Mouse (Mus musculus): ENCODE results near the gene Mark4. TPM values are rescaled to one million over a fixed set of nuclear protein-coding genes. Genes with fewer than 3 reads are reported as not detected.
A peak's percentile ranks its signal among the peaks of the same experiment; 100 is the strongest.

Mark4 gene
- polyA plus RNA-seq, 1 experiment from 2014 or later = 7.9 TPM

GRCm38 (mm10) chr7:19467638-19468037 is 9.0 kb upstream of the Mark4 start:
- WGBS = 35% methylated on average over 6 of the region's 6 CpGs
- H3K27me3 ChIP-seq (ENCODE audit: insufficient read depth, low read length) = peaks cover 8% of the 10 kb centered on the region

DNA sequence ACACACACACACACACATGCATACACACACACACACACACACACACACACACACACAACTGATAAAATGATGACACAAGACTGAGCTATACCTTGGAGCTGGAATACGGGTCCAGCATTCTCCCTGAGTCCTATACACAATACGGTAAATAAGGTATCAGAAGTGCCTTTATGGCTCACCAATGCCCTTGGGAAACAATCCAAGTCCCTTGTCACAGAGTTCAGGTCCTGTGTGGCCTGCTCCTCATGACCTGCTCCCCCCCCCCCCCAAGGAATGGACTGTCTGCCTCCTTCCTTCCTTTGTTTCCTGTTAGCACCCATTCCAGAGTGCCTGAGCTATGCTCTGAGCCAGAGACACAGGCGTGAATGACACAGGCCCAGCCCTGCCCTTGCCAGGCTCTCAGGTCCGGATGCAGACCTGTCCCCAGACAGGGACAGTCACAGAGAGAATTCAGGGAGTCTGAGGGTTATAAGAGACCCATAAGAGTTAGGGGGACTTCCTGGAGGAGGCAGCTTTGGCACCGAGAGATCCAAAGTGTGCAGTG is 8.1 kb upstream of the Mark4 start:
- peaks cover 8% of the 10 kb centered on the region for H3K27me3 ChIP-seq (ENCODE audit: insufficient read depth, low read length)
- TF ChIP-seq CTCF (IDR thresholded peaks at IDR 0.05; ENCODE audit: low read depth) = no peak
- no peak overlapping the region for H3K4me2 ChIP-seq (ENCODE audit: low read length)
- H3K4me3 ChIP-seq (replicated peaks; ENCODE audit: low read depth, low read length) = no peak overlapping the region
- DNase-seq (ENCODE audit: low spot score) = no peak
- no peak overlapping the region for H3K27ac ChIP-seq
- 65% methylated on average over 5 of the region's 5 CpGs for whole genome bisulfite sequencing
- H3K9me3 ChIP-seq (replicated peaks; ENCODE audit: low read length) = no peaks in the 10 kb centered on the region
- no peaks in the 10 kb centered on the region for H3K4me1 ChIP-seq (replicated peaks; ENCODE audit: insufficient read depth, low read length)
- H3K9ac ChIP-seq (ENCODE audit: low read depth, low read length) = no peak overlapping the region
- no peak for ATAC-seq (replicated peaks; ENCODE audit: low FRiP score, low read depth)
- H3K36me3 ChIP-seq (ENCODE audit: insufficient read depth, low read length) = no peaks in the 10 kb centered on the region

More at GRCm38 (mm10) chr7:19467638-19468037, 9.0 kb upstream of the Mark4 start:
- Histone ChIP-seq H3K4me2 (ENCODE audit: low read length) (no peak overlapping the region), H3K9me3 (replicated peaks; ENCODE audit: low read length) (no peaks in the 10 kb centered on the region), H3K9ac (ENCODE audit: low read depth, low read length) (no peak overlapping the region), H3K27ac (no peak overlapping the region), H3K4me3 (replicated peaks; ENCODE audit: low read depth, low read length) (no peak overlapping the region), H3K4me1 (replicated peaks; ENCODE audit: insufficient read depth, low read length) (no peaks in the 10 kb centered on the region), H3K36me3 (ENCODE audit: insufficient read depth, low read length) (no peaks in the 10 kb centered on the region)
- no peak for DNase-seq (ENCODE audit: low spot score)
- no peak for ATAC-seq (replicated peaks; ENCODE audit: low FRiP score, low read depth)
- no peak for TF ChIP-seq CTCF (IDR thresholded peaks at IDR 0.05; ENCODE audit: low read depth)

DNA sequence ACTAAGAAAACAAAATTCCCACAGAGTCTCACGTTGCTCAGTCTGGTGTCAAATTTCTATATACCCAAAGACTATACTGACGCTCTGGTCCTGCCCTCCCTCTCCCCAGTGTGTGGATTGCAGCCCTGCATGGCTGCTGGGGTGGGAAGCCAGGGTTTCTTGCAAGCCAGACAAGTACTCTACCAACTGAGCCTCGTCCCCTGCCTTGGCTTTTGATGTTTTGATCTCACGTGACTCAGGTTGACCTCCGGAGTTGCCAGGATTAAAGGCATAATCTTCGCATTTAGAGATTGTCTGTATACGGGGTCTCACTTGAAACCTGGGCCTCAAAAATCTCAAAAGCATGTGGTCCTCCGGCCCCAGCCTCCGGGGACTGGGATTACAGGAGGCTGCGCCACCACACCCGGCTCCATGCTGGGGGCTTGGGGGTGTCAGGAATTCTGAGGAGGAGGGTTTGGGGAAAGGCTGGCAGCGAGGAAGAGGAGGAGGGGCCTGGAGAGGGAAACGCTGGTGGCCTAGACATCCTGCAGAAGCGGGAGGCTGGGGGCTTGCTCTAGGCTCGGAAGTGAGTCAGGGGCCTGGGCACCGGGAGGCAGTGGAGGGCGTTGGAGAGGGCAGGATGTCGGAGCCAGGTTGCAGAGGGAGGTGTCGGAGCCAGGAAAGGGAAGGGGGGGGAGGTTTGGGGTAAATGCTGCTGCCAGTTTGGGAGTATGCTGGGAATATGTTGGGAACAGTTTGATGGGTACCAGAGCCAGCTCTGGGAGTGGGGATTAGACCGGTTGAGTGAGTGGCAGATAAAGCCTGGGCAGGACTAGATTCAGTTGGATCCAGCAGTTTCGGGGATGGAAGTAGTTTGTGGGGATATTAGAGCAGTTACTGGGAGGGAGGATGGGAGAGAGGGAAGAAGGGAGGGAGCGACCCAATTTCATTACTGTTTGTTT is 6.0 kb upstream of the Mark4 start:
- H3K4me1 ChIP-seq (replicated peaks; ENCODE audit: insufficient read depth, low read length) = no peaks in the 10 kb centered on the region
- WGBS = 12% methylated on average over 22 of the region's 22 CpGs
- peak overlapping the region; percentile 32 for H3K4me2 ChIP-seq (ENCODE audit: low read length)
- peak overlapping the region; percentile 44; the same call in 1 of the 2 replicates for H3K9ac ChIP-seq (ENCODE audit: low read depth, low read length)
- TF ChIP-seq CTCF (IDR thresholded peaks at IDR 0.05; ENCODE audit: low read depth) = no peak
- H3K27me3 ChIP-seq (ENCODE audit: insufficient read depth, low read length) = peaks cover 5% of the 10 kb centered on the region; the same call in 1 of the 2 replicates
- 0 out of 2 replicates have a peak overlapping the region, but pooled peaks have one; percentile 2 for H3K27ac ChIP-seq
- H3K9me3 ChIP-seq (replicated peaks; ENCODE audit: low read length) = no peaks in the 10 kb centered on the region
- peak; percentile 62 for DNase-seq (ENCODE audit: low spot score)
- no peaks in the 10 kb centered on the region for H3K36me3 ChIP-seq (ENCODE audit: insufficient read depth, low read length)
- H3K4me3 ChIP-seq (replicated peaks; ENCODE audit: low read depth, low read length) = peak overlapping the region; percentile 11; the same call in 1 of the 2 replicates
- no peak for ATAC-seq (replicated peaks; ENCODE audit: low FRiP score, low read depth)

- Histone ChIP-seq H3K4me3 (replicated peaks; ENCODE audit: low read depth, low read length) (peak within 1 kb of the TSS; percentile 18), H3K9ac (ENCODE audit: low read depth, low read length) (no peak within 1 kb of the TSS), H3K36me3 (ENCODE audit: insufficient read depth, low read length) (no peaks in the 10 kb centered on the region), H3K27ac (0 out of 2 replicates have a peak within 1 kb of the TSS, but pooled peaks have one; percentile 2), H3K4me2 (ENCODE audit: low read length) (peak within 1 kb of the TSS; percentile 32; the same call in 1 of the 2 replicates), H3K4me1 (replicated peaks; ENCODE audit: insufficient read depth, low read length) (no peaks in the 10 kb centered on the region; the same call in 1 of the 2 replicates), H3K9me3 (replicated peaks; ENCODE audit: low read length) (no peaks in the 10 kb centered on the region), H3K27me3 (ENCODE audit: insufficient read depth, low read length) (no peaks in the 10 kb centered on the region)
- no peak for TF ChIP-seq CTCF (IDR thresholded peaks at IDR 0.05; ENCODE audit: low read depth)
- ATAC-seq (replicated peaks; ENCODE audit: low FRiP score, low read depth) = no peak
- 38% methylated on average over 6 of the region's 6 CpGs for WGBS
- no peak for DNase-seq (ENCODE audit: low spot score)
Measured at GRCm38 (mm10) chr7:19462884-19463381, 4.3 kb upstream of the Mark4 start, which contains the start of gene Exoc3l2. Gene Exoc3l2, plus strand, starts transcription at chr7:19463331.

GRCm38 (mm10) chr7:19462443-19462842 is 3.8 kb upstream of the Mark4 start:
- no peak for ATAC-seq (replicated peaks; ENCODE audit: low FRiP score, low read depth)
- WGBS = 70% methylated on average over 4 of the region's 4 CpGs
- Histone ChIP-seq H3K4me2 (ENCODE audit: low read length) (no peak overlapping the region), H3K27me3 (ENCODE audit: insufficient read depth, low read length) (no peaks in the 10 kb centered on the region), H3K27ac (no peak overlapping the region), H3K4me3 (replicated peaks; ENCODE audit: low read depth, low read length) (no peak overlapping the region), H3K36me3 (ENCODE audit: insufficient read depth, low read length) (no peaks in the 10 kb centered on the region), H3K9ac (ENCODE audit: low read depth, low read length) (no peak overlapping the region), H3K9me3 (replicated peaks; ENCODE audit: low read length) (no peaks in the 10 kb centered on the region), H3K4me1 (replicated peaks; ENCODE audit: insufficient read depth, low read length) (peaks cover 3% of the 10 kb centered on the region; the same call in 1 of the 2 replicates)
- TF ChIP-seq CTCF (IDR thresholded peaks at IDR 0.05; ENCODE audit: low read depth) = no peak
- DNase-seq (ENCODE audit: low spot score) = no peak

DNA sequence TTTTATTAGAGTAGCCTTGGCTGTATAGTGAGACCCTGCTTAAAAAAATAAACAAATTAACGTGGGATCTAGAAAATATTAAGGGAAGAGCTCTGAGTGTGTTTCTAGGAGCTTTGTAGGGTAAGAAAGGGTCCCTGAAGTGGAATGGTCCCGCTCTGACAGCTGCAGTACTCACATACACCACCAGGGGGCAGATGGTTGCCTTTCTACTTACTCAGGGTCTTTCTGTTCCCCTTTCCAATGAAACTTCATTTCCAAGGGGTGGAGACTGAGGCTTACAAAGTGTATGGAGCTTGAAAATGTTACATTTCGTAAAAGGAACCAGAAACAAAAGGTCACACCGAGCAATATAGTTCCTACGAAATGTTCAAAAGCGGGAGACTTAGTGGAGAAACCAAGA is 2.9 kb upstream of the Mark4 start:
- peak; percentile 94 for TF ChIP-seq CTCF (IDR thresholded peaks at IDR 0.05; ENCODE audit: low read depth)
- Histone ChIP-seq H3K27me3 (ENCODE audit: insufficient read depth, low read length) (no peaks in the 10 kb centered on the region), H3K4me2 (ENCODE audit: low read length) (no peak overlapping the region), H3K36me3 (ENCODE audit: insufficient read depth, low read length) (no peaks in the 10 kb centered on the region), H3K4me3 (replicated peaks; ENCODE audit: low read depth, low read length) (no peak overlapping the region), H3K9me3 (replicated peaks; ENCODE audit: low read length) (no peaks in the 10 kb centered on the region), H3K27ac (no peak overlapping the region), H3K9ac (ENCODE audit: low read depth, low read length) (no peak overlapping the region), H3K4me1 (replicated peaks; ENCODE audit: insufficient read depth, low read length) (peaks cover 10% of the 10 kb centered on the region; the same call in 1 of the 2 replicates)
- WGBS = 13% methylated on average over 6 of the region's 6 CpGs
- DNase-seq (ENCODE audit: low spot score) (peak; percentile 88), ATAC-seq (replicated peaks; ENCODE audit: low FRiP score, low read depth) (no peak)

Measured in kidney, postnatal 0 days (tissue).